Mouse (Mus musculus): ENCODE measurements around the gene Ganc. TPM values are rescaled to one million over a fixed set of nuclear protein-coding genes. Genes with fewer than 3 reads are reported as not detected.

Gene Ganc
- total RNA-seq, 1 experiment from 2014 or later = 33.5 TPM

DNA sequence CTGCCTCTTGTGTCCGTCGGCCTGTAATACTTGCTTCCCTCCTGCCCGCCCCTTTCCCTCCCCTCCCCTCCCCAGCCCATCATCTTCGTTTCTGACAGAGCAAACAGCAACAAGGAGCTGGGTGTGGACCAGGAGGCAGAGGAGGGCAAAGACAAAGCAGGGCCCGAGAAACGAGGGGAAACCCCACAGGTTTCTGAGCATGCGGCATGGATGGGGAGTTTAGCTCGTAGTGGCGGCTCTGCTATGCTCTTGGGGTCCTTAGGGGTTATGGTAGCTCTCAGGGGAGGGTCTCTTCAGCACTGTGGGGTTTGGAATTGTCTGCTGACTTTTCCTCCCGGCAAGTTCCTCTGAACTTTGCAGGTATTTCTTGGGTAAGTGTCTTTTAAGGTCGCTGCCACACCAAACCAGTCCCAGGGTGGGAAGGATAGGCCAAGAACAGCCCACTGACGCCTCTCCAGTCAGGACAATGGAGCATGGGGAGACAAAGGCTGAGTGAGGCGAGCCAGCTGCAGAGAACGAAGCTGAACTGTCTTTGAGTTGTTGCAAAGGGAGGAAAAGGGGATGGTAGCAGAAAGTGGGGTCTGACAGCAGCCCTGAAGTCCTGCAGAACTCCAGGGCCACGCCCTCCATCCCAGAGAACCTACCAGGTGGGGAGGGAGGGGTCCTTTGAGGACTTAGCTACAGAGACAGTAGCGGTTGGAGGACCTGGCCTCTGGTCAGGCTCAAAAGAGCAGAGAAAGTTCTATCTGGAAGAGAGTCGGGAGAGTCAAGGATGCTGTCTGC lies 97.6 kb downstream of the Ganc start:
- DNase-seq = no peak

DNA sequence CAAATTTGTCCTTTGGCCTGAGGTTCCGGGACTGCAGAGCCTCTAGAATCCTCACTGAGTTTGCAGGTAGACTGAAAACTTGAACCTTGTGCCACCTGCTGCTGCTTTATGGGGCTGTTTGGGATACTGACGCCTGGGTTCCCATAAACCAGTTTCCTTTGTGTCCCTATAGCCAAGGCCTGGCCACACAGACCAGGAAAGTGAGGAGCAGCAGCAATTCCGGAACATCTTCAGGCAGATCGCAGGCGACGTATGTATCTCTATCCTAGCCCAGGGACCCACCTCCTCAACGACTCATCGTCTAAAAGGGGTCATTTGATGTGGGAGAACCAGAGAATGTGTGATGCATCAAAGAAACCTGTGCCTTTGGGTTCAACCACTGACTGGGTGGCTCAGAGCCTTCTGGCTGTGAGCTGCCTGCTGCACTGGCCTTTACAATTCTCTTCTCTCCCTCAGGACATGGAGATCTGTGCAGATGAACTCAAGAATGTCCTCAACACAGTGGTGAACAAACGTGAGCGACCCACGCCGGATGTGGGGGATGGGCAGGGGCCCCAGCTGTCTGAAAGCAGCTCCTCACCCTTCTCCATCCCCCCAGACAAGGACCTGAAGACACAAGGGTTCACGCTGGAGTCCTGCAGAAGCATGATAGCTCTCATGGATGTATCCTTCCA lies 98.4 kb downstream of the Ganc start:
- peak; percentile 23 for DNase-seq

DNA sequence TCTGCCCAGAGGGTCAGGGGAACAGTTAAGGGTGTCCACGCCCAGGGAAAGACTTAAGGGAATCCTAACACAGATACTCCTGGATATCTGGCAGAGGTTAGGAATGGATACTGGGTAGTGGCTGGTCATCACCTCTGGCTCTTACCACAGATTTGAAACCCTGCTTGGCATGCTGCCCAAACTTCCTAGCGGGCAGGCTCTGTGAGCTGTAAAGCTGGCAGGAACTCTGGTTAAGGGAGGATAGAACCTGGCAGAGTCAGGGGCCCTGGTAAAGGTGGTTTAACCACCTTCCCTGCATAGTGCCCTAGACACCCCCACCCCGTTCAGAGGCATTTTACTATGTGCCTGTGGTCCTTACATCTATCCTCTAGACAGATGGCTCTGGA lies 98.9 kb downstream of the Ganc start:
- peak; percentile 66 for DNase-seq

DNA sequence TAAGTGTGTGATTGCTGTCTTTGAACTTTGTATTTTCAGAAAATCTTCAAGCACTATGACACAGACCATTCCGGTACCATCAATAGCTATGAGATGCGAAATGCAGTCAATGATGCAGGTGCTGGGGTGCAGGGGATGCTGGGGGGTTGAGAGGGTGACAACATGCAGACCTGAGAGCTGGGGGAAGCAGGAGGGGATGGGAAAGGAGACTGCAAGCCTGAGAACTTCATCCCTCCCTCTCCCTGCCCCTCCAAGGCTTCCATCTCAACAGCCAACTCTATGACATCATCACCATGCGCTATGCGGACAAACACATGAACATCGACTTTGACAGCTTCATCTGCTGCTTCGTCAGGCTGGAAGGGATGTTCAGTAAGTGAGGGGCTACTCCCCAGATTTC lies 99.4 kb downstream of the Ganc start:
- DNase-seq = no peak

DNA sequence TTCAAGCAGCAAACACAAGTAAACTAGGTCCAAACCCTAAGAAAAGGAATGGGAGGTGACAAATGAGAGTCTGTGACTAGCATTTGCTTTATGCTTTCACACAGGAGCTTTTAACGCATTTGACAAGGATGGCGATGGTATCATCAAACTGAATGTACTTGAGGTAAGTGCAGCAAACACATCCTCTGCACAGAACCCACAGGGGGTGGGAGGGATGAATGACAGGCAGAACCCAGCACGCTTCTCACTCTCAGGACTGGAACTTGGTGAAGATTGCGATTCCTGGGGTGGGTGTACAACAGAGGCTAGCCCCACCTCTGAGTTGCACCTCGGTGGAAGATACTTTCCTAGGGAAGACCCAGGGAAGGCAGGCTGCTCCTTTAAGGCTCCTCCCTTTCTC lies 100.3 kb downstream of the Ganc start:
- DNase-seq = no peak

Other genes starting within 250 kb of the Ganc start
- gene Ehd4, start 249.3 kb upstream of the Ganc start, total RNA-seq (2021) = 34.2 and 48.1 TPM in 2 replicates
- gene Pla2g4e, start 158.6 kb upstream of the Ganc start, total RNA-seq (2021) = 0.48 and 0.53 TPM in 2 replicates
- not detected in 2 replicates for gene Pla2g4d, start 114.7 kb upstream of the Ganc start, total RNA-seq (2021)
- gene Pla2g4f, start 89.7 kb upstream of the Ganc start, total RNA-seq (2021) = 0.23 TPM in 1 of 2 replicates, not detected in the other
- gene Vps39, start 50.8 kb upstream of the Ganc start, total RNA-seq (2021) = 34.1 and 44.3 TPM in 2 replicates
- gene Tmem87a, start 217 bp downstream of the Ganc start, total RNA-seq (2021) = 36.2 and 38.3 TPM in 2 replicates
- gene Capn3, start 52.1 kb downstream of the Ganc start, total RNA-seq (2021) = 0.38 and 0.52 TPM in 2 replicates
- gene Zfp106, start 159.9 kb downstream of the Ganc start, total RNA-seq (2021) = 93.3 and 107 TPM in 2 replicates
- 55.9 and 56.0 TPM in 2 replicates for gene Snap23, start 163.8 kb downstream of the Ganc start, total RNA-seq (2021)
- gene Haus2, start 205.5 kb downstream of the Ganc start, total RNA-seq (2021) = 13.5 and 14.3 TPM in 2 replicates
- 13.5 and 15.4 TPM in 2 replicates for gene Lrrc57, start 205.6 kb downstream of the Ganc start, total RNA-seq (2021)
- gene Stard9, start 225.2 kb downstream of the Ganc start, total RNA-seq (2021) = 14.0 and 14.4 TPM in 2 replicates

Data from adrenal gland, postnatal 14 days (tissue).